Mouse (Mus musculus) small intestine, adult 2 months (tissue): Measurements from ENCODE around the gene Igsf21. TPM values are rescaled to one million over a fixed set of nuclear protein-coding genes. Genes with fewer than 3 reads are reported as not detected.

Experiments used
- H3K27ac ChIP-seq: fragments of 200-500 bp; 2 replicates; pipeline ENCODE4 v1.5.1; 2012; ENCODE audit warnings: low read depth, low read length, control low read depth, inconsistent platforms; ENCODE audit not compliant: insufficient read depth
- H3K27me3 ChIP-seq: fragments of 200-500 bp; 2 replicates; pipeline ENCODE4 v1.6.1; 2012; ENCODE audit warnings: mild to moderate bottlenecking, moderate library complexity, low read length, inconsistent platforms; ENCODE audit not compliant: control insufficient read depth, insufficient read depth
- H3K36me3 ChIP-seq: fragments of 200-500 bp; 2 replicates; pipeline ENCODE4 v1.6.1; 2012; ENCODE audit warnings: mild to moderate bottlenecking, low read length, control low read depth, inconsistent platforms; ENCODE audit not compliant: control insufficient read depth, insufficient read depth
- H3K4me1 ChIP-seq: fragments of 200-500 bp; 2 replicates; pipeline ENCODE4 v1.6.1; 2012; ENCODE audit warnings: low read length, inconsistent platforms, mixed read lengths; ENCODE audit not compliant: control insufficient read depth, insufficient read depth, insufficient read length
- H3K4me3 ChIP-seq: fragments of 200-500 bp; 2 replicates; pipeline ENCODE4 v1.5.1; 2012; ENCODE audit warnings: low read depth, mild to moderate bottlenecking, control low read depth, inconsistent platforms, low read length, moderate library complexity
- CTCF ChIP-seq: fragments of 200-500 bp; IDR thresholded peaks from 2 replicates; pipeline ENCODE4 v1.5.1; 2012; ENCODE audit warnings: low read depth, mild to moderate bottlenecking, control low read depth, inconsistent platforms, low read length, moderate library complexity, mixed read lengths; ENCODE audit not compliant: insufficient replicate concordance, insufficient read length; ENCODE audit errors: extremely low read depth
- POLR2A ChIP-seq: fragments of 200-500 bp; IDR thresholded peaks from 2 replicates; pipeline ENCODE4 v1.6.1; 2012; ENCODE audit warnings: low read depth, mild to moderate bottlenecking, control low read depth, inconsistent platforms, low read length, moderate library complexity
- WGBS: fragments of 180-500 bp; shearing (Covaris S2); methylation state at CpG from one replicate; pipeline ENCODE4 v1.1.7; 2018; 5-methylcytosine and 5-hydroxymethylcytosine counted together
- polyA plus RNA-seq: library from polyadenylated mRNA; depleted of rRNA; stranded (reverse); fragments of >200 nt; gene quantifications from 2 replicates; pipeline ENCODE4 v1.2.3, GENCODE M21; 2012

Gene Igsf21
- polyA plus RNA-seq, 1 experiment, result 1.0 TPM

GRCm38 (mm10) chr4:140192276-140193002, 54.1 kb downstream of the Igsf21 start:
- no peak for TF ChIP-seq CTCF
- TF ChIP-seq POLR2A, result no peak
- no peaks in the 10 kb centered on the region for H3K4me1 ChIP-seq
- 78% methylated on average over 18 of the region's 18 CpGs for WGBS
- H3K27me3 ChIP-seq, result no peaks in the 10 kb centered on the region
- no peak overlapping the region for H3K4me3 ChIP-seq
- no peak overlapping the region for H3K27ac ChIP-seq
- no peaks in the 10 kb centered on the region for H3K36me3 ChIP-seq

GRCm38 (mm10) chr4:140189601-140190000, 57.0 kb downstream of the Igsf21 start:
- TF ChIP-seq POLR2A (no peak), CTCF (no peak)
- no peaks in the 10 kb centered on the region for H3K36me3 ChIP-seq
- H3K4me3 ChIP-seq, result no peak overlapping the region
- H3K27ac ChIP-seq, result no peak overlapping the region
- WGBS, result 85% methylated on average over 9 of the region's 9 CpGs
- H3K27me3 ChIP-seq, result no peaks in the 10 kb centered on the region
- no peaks in the 10 kb centered on the region for H3K4me1 ChIP-seq

DNA sequence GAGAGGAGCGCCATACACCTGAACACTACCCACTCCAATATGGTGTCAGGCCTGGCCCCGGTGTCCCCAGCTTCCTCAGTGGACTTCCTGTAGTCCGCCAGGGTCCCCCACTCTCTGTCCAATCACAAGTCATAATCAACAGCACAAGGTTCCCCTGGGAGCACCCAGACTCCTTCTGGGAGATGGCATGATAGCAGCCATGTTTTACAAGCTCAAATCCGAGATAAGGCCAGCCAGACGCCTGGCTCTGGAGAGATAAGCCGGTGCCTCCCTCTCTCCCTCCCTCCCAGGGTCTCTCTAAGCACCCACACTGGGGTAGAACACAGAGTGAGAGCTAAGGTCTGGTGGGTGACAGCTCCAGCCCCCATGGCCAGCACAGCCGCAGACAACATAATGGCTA, 58.0 kb downstream of the Igsf21 start:
- Histone ChIP-seq H3K4me1 (no peaks in the 10 kb centered on the region), H3K27me3 (no peaks in the 10 kb centered on the region), H3K27ac (no peak overlapping the region), H3K4me3 (no peak overlapping the region), H3K36me3 (no peaks in the 10 kb centered on the region)
- TF ChIP-seq POLR2A (no peak), CTCF (no peak)
- WGBS, result 45% methylated on average over 7 of the region's 7 CpGs

DNA sequence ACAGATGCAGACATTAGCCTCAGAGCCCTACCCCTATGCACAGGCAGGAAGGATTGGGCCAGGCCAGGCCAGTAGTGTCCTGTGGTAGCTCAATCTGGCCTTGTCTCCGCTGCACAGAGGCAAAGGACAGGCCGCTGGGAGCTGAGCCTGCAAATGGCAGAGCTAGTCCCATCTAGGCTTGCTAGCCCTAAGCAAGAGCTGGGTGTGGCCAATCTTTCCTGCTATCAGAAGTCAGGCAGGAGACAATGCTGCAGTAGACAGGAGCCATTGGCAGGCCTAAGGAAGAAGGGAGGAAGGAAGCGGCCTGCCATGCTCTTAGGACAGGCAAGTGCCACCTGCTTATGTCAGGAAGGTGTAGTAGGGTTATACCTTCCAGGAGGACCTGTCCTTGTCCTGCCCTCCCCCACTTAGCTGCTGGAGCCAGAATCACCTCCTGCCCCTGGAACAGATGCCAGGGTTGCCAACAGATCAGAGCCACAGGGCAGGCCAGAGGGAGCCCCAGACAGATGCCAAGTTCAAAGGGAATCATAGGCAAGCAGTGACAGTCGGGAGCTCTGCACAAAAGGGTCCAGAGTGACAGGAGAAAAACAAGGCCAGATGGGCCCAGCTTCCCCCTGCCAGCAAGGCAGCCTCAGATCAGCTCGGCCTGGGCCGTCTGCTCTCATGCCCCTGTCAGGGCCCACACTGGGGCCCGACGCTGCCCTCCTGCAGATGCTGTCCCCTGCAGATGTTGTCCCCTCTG, 59.0 kb downstream of the Igsf21 start:
- Histone ChIP-seq H3K27me3 (no peaks in the 10 kb centered on the region), H3K4me3 (no peak overlapping the region), H3K27ac (no peak overlapping the region), H3K36me3 (no peaks in the 10 kb centered on the region), H3K4me1 (no peaks in the 10 kb centered on the region)
- TF ChIP-seq CTCF, result no peak
- TF ChIP-seq POLR2A, result no peak
- 82% methylated on average over 8 of the region's 8 CpGs for WGBS

- no peaks in the 10 kb centered on the region for H3K4me1 ChIP-seq
- TF ChIP-seq POLR2A (no peak), CTCF (no peak)
- no peaks in the 10 kb centered on the region for H3K36me3 ChIP-seq
- 72% methylated on average over 6 of the region's 6 CpGs for WGBS
- no peak overlapping the region for H3K4me3 ChIP-seq
- H3K27me3 ChIP-seq, result no peaks in the 10 kb centered on the region
- H3K27ac ChIP-seq, result no peak overlapping the region
Observed at GRCm38 (mm10) chr4:140179576-140179975, 67.0 kb downstream of the Igsf21 start.

DNA sequence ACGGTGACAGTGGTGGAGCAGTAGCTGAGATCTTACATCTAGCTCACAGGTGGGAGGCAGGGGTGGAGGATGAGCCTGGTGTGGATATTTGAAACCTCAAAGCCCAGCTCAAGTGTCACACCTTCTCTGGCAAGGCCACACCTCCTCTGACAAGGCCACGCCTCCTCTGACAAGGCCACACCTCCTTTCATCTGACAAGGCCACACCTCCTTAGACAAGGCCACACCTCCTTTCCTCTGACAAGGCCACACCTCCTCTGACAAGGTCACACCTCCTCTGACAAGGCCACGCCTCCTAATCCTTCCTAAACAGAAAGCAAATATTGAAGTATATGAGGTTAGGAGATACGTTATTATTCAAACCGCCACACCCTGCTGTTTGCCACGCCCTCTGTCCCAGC, 69.5 kb downstream of the Igsf21 start:
- 81% methylated on average over 6 of the region's 6 CpGs for WGBS
- no peak overlapping the region for H3K27ac ChIP-seq
- H3K4me1 ChIP-seq, result no peaks in the 10 kb centered on the region
- H3K4me3 ChIP-seq, result no peak overlapping the region
- TF ChIP-seq CTCF (no peak), POLR2A (no peak)
- H3K27me3 ChIP-seq, result no peaks in the 10 kb centered on the region
- no peaks in the 10 kb centered on the region for H3K36me3 ChIP-seq

DNA sequence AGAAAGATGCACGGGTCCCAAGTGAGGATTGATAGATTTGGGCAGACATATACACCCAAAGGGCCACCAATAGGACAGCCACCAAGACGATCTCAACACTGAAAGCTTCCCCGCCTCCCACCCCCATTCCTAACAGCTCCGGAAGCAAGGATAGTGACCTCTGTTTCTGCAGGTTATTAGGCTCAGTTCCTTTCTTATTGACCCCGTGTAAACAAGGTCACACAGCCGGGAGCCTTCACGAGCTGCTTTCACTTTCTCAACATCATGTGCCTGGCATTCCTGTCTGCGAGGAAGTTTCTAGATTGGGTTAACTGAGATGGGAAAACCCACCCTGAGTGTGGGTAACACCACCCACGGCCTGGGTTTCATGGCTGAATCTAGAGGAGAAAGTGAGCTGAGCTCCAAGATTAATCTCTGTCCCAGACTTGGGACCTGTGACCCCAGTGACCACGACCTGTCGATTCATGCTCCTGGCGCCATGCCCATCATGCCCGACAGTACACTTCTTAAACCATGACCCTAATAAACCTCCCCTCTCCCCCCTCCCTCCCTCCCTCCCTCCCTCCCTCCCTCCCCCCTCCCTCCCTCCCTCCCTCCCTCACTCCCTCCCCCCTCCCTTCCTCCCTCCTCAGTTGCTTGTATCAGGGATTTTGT, 72.7 kb downstream of the Igsf21 start:
- peak overlapping the region; percentile 30; the same call in 1 of the 2 replicates for H3K4me3 ChIP-seq
- H3K4me1 ChIP-seq, result no peaks in the 10 kb centered on the region
- H3K36me3 ChIP-seq, result no peaks in the 10 kb centered on the region
- TF ChIP-seq CTCF (no peak), POLR2A (no peak)
- no peak overlapping the region for H3K27ac ChIP-seq
- H3K27me3 ChIP-seq, result no peaks in the 10 kb centered on the region
- WGBS, result 17% methylated on average over 13 of the region's 13 CpGs
